19 mouse cellular contexts compared by ENCODE assay signal in the genomic region with DNA sequence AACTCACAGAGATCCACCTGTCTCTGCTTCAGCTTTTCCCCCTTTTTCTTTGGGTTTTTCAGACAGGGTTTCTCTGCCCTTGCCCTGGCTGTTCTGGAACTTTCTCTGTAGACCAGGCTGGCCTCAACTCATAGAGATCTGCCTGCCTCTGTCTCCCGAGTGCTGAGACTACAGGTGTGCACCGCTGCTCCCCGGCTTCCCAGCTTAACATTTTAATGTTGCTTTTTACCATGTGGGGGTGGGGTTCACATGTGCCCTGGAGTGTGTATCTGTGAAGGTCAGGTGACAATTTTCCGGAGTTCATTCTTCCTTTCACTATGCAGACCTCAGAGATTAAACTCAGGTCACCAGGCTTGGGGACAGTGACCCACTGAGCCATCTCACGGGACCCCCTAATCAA. TPM values are rescaled to one million over a fixed set of nuclear protein-coding genes. Genes with fewer than 3 reads are reported as not detected.
A peak's percentile ranks its signal among the peaks of the same experiment; 100 is the strongest.
DNase-seq lines count a peak whose midpoint lies in the region; TF ChIP-seq lines count a peak whose summit lies in the region.
"Had no signal": no experiment of that assay in that cellular context is flagged by ENCODE, and none has a peak within 500 bp of the region (broad histone marks: within the 10 kb centered on the region; RNA-seq: fewer than 3 reads in every experiment).

No protein-coding gene starts in this region.

- TF ChIP-seq CTCF in heart, adult 2 months (IDR thresholded peaks at IDR 0.05) = no peak

- intact Hi-C loops in heart, adult 2 months (cut with DNase I) = no loop called here

- no peak overlapping the region for H3K27ac ChIP-seq in heart, adult 2 months
- H3K27ac ChIP-seq: embryonic facial prominence, embryonic 10.5 days; embryonic facial prominence, embryonic 12.5 days; forebrain, embryonic 13.5 days; forebrain, embryonic 15.5 days had no signal

- H3K4me1 ChIP-seq in heart, adult 2 months (ENCODE audit: control insufficient read depth, insufficient read depth, low read length) = peaks cover 2% of the 10 kb centered on the region; the same call in 1 of the 2 replicates

- no peaks in the 10 kb centered on the region for H3K79me2 ChIP-seq in heart, adult 2 months (replicated peaks; ENCODE audit: control insufficient read depth, insufficient read depth, low read length)

- H3K9ac ChIP-seq in heart, adult 2 months (ENCODE audit: low read depth, low read length) = no peak overlapping the region
- H3K9ac ChIP-seq: embryonic facial prominence, embryonic 12.5 days; forebrain, embryonic 13.5 days; forebrain, embryonic 15.5 days; forebrain, postnatal 0 days had no signal

- H3K36me3 ChIP-seq in heart, adult 2 months (ENCODE audit: control insufficient read depth, insufficient read depth, low read length) = no peaks in the 10 kb centered on the region
- H3K36me3 ChIP-seq: forebrain, embryonic 15.5 days had no signal

- DNase-seq in heart, adult 11 months = peak; percentile 82
- DNase-seq in heart, adult 2 months = no peak
- peak; percentile 22 for DNase-seq in testis, postnatal 10 days (ENCODE audit: low spot score)
- no peak for DNase-seq in testis, postnatal 14 days (ENCODE audit: low spot score)
- no peak for DNase-seq in kidney, adult 11 months
- DNase-seq: adrenal gland, adult 8-10 months; adrenal gland, postnatal 14 days; adrenal gland, postnatal 36 days; cerebellum, adult 18-20 months; cerebellum, adult 8-10 months; cerebellum, postnatal 10 days; cerebellum, postnatal 25 days; forebrain, postnatal 0 days had no signal

- no peak for TF ChIP-seq POLR2A in heart, adult 2 months (IDR thresholded peaks at IDR 0.05; ENCODE audit: insufficient read depth, low read depth, low read length)

- no peak overlapping the region for H3K4me3 ChIP-seq in heart, adult 2 months
- H3K4me3 ChIP-seq: embryonic facial prominence, embryonic 10.5 days; embryonic facial prominence, embryonic 12.5 days; forebrain, embryonic 13.5 days; forebrain, embryonic 15.5 days had no signal

- no peaks in the 10 kb centered on the region for H3K27me3 ChIP-seq in heart, adult 2 months (ENCODE audit: control insufficient read depth, insufficient read depth, low read length)
- H3K27me3 ChIP-seq: CH12.LX; embryonic facial prominence, embryonic 12.5 days; forebrain, embryonic 13.5 days; forebrain, embryonic 15.5 days; Patski had no signal

- TF ChIP-seq EP300 in heart, adult 2 months (IDR thresholded peaks at IDR 0.05; ENCODE audit: insufficient read depth, low read depth, low read length) = no peak

- 72% methylated on average over 5 of the region's 5 CpGs for WGBS in heart, adult 2 months

RNA-seq across cellular contexts. Expression of a gene that starts 2.1 kb away (rescaled TPM):
- total RNA-seq in heart, adult 2 months (2021) = 1 to 10 TPM; 5.4 to 5.9 TPM
- polyA plus RNA-seq in heart, adult 2 months (2012; rRNA removed) = 8.0 and 8.2 TPM in 2 replicates

RNA-seq across cellular contexts. Expression of a gene that starts 7.9 kb away (rescaled TPM):
- 10 to 100 TPM; 28.2 to 30.1 TPM for total RNA-seq in heart, adult 2 months (2021)
- polyA plus RNA-seq in heart, adult 2 months (2012; rRNA removed) = 53.5 and 58.0 TPM in 2 replicates

RNA-seq across cellular contexts. Expression of a gene that starts 19.7 kb away (rescaled TPM):
- 10 to 100 TPM; 44.1 to 47.6 TPM for total RNA-seq in heart, adult 2 months (2021)
- polyA plus RNA-seq in heart, adult 2 months (2012; rRNA removed) = 124 and 128 TPM in 2 replicates

Comparison
In these comparisons a context has a peak if more than half of its experiments do, and no peak if none do; other contexts are left out.
1. DNase-seq: peak in heart, adult 11 months (single experiment) and testis, postnatal 10 days (single experiment); none in heart, adult 2 months (0 of 2), testis, postnatal 14 days (single experiment) and kidney, adult 11 months (single experiment).